Mouse (Mus musculus) splenic B cell, adult 2 months (primary cell): ENCODE results near the gene Gm340.

Experiments used
- DNase-seq: peaks from one replicate; pipeline ENCODE4 v3.0.0-alpha.2; 2011; ENCODE audit warnings: low read depth, low spot score
- H3K27me3 ChIP-seq: 2 replicates; pipeline ENCODE4 v1.6.1; 2012; ENCODE audit warnings: mild to moderate bottlenecking, low read length, moderate library complexity, mixed read lengths; ENCODE audit not compliant: control insufficient read depth, poor library complexity, insufficient read depth, severe bottlenecking
- H3K36me3 ChIP-seq: 2 replicates; pipeline ENCODE4 v1.6.1; 2012; ENCODE audit warnings: mild to moderate bottlenecking, low read length, moderate library complexity, mixed read lengths; ENCODE audit not compliant: control insufficient read depth, poor library complexity, insufficient read depth, severe bottlenecking

The Gm340 gene

GRCm38 (mm10) chr19:41629532-41629931, 47.4 kb downstream of the Gm340 start:
- Histone ChIP-seq H3K27me3 (no peaks in the 10 kb centered on the region), H3K36me3 (no peaks in the 10 kb centered on the region)
- DNase-seq: peak; percentile 81

GRCm38 (mm10) chr19:41634099-41634498, 51.9 kb downstream of the Gm340 start:
- peak; percentile 56 for DNase-seq
- Histone ChIP-seq H3K27me3 (no peaks in the 10 kb centered on the region), H3K36me3 (no peaks in the 10 kb centered on the region)

GRCm38 (mm10) chr19:41634999-41635398, 52.8 kb downstream of the Gm340 start:
- H3K36me3 ChIP-seq: no peaks in the 10 kb centered on the region
- no peaks in the 10 kb centered on the region for H3K27me3 ChIP-seq
- no peak for DNase-seq
